Mouse (Mus musculus) forebrain, embryonic 10.5 days (tissue): Measurements from ENCODE around the gene Gse1. TPM values are rescaled to one million over a fixed set of nuclear protein-coding genes. Genes with fewer than 3 reads are reported as not detected.

Experiments used
- DNase-seq: peaks from one replicate; pipeline ENCODE4 v3.0.0-alpha.2; 2017; ENCODE audit warnings: low spot score; ENCODE audit errors: extremely low spot score
- H3K27ac ChIP-seq: fragments of 300-500 bp; sonication (generic); 2 replicates; pipeline ENCODE4 v1.5.1; 2016; ENCODE audit warnings: mild to moderate bottlenecking
- H3K27me3 ChIP-seq: fragments of 300-500 bp; sonication (generic); 2 replicates; pipeline ENCODE4 v1.6.1; 2016; ENCODE audit warnings: mild to moderate bottlenecking; ENCODE audit not compliant: poor library complexity, severe bottlenecking
- H3K36me3 ChIP-seq: fragments of 300-500 bp; sonication (generic); replicated peaks from 2 replicates; pipeline ENCODE4 v1.6.1; 2016; ENCODE audit warnings: mild to moderate bottlenecking, moderate library complexity
- H3K4me1 ChIP-seq: fragments of 300-500 bp; sonication (generic); 2 replicates; pipeline ENCODE4 v1.6.1; 2016
- H3K4me3 ChIP-seq: fragments of 300-500 bp; sonication (generic); 2 replicates; pipeline ENCODE4 v1.5.1; 2016; ENCODE audit warnings: mild to moderate bottlenecking, moderate library complexity
- H3K9me3 ChIP-seq: fragments of 300-500 bp; sonication (generic); 2 replicates; pipeline ENCODE4 v1.6.1; 2016; ENCODE audit warnings: mild to moderate bottlenecking, moderate library complexity
- WGBS: fragments of 180-500 bp; shearing (Covaris S2); methylation state at CpG from one replicate; pipeline ENCODE4 v1.1.7; 2016; 5-methylcytosine and 5-hydroxymethylcytosine counted together
- polyA plus RNA-seq: library from polyadenylated mRNA; unstranded; fragments of >200 nt; fragmentation: Nextera tagmentation; extraction: Ambion mirVana; gene quantifications from 2 replicates; pipeline ENCODE4 v1.2.1, GENCODE M21; 2016

Gene Gse1
- polyA plus RNA-seq, 1 experiment from 2014 or later = 12.0 TPM

DNA sequence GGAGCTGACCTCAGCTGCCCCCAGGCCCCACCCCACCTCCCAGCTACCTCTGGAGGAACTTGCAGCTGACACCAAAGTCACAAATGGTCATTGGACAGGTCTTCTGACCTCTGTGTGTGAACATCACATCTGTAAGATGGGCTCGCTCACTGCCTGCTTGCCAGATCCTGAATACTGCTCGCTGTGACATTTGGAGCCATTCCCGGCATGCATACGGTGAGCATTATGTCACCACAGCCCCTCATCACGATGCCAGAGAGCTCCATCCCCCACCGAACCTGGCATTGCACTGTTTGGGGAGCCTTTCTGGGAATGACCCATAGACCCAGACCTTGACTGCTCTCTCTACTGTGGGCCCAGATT, 185.4 kb downstream of the Gse1 start:
- Histone ChIP-seq H3K4me3 (no peak overlapping the region), H3K9me3 (no peaks in the 10 kb centered on the region), H3K27ac (peak overlapping the region; percentile 92), H3K4me1 (peaks cover 100% of the 10 kb centered on the region), H3K27me3 (peaks cover 88% of the 10 kb centered on the region), H3K36me3 (no peaks in the 10 kb centered on the region)
- WGBS = 81% methylated on average over 6 of the region's 6 CpGs
- DNase-seq = no peak

DNA sequence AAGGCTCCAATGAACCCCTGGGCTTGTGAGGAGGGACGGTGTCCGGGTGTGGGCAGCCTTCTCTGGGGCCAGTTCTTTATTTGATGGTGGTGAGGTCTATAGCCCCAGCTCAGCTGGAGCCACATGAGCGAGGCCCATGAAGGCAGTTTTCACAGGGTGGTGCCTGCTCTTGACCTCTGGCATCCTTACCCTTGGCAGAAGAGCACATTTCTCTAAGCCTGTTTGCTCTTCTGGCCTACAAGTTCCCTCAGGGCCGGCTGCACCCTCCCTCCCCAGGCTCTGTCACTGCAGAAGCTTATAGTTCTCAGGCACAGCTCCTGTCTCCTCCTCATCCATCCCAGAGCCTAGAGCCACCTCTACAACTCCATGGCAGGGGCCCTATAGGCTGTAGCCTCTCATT, 186.0 kb downstream of the Gse1 start:
- H3K4me3 ChIP-seq = no peak overlapping the region
- H3K27me3 ChIP-seq = peaks cover 88% of the 10 kb centered on the region
- 84% methylated on average over 4 of the region's 4 CpGs for whole genome bisulfite sequencing
- H3K27ac ChIP-seq = peak overlapping the region; percentile 92
- H3K4me1 ChIP-seq = peaks cover 100% of the 10 kb centered on the region
- H3K9me3 ChIP-seq = no peaks in the 10 kb centered on the region
- no peak for DNase-seq
- no peaks in the 10 kb centered on the region for H3K36me3 ChIP-seq

DNA sequence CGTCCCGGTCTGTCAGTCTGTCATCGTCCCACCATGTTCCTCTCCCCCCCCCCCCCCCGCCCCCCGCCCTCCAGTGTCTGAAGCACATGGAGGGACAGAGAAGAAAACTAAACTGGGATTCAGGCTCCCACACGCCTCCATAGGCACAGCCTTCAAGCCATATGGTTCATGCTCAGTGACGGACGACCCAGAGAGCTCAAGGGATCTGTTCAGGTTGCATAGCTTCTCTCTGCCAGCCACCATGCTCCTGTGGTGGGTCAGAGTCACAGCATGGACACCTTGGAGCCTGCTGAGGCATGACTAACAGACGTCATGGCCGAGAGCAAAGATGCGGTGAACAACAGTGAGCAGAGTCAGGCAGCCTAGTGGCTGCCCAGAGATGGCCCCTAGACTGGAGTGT, 187.2 kb downstream of the Gse1 start:
- Histone ChIP-seq H3K9me3 (no peaks in the 10 kb centered on the region), H3K27me3 (peaks cover 88% of the 10 kb centered on the region), H3K4me3 (no peak overlapping the region), H3K4me1 (peaks cover 100% of the 10 kb centered on the region), H3K27ac (peak overlapping the region; percentile 92), H3K36me3 (no peaks in the 10 kb centered on the region)
- 68% methylated on average over 10 of the region's 11 CpGs for WGBS
- no peak for DNase-seq

DNA sequence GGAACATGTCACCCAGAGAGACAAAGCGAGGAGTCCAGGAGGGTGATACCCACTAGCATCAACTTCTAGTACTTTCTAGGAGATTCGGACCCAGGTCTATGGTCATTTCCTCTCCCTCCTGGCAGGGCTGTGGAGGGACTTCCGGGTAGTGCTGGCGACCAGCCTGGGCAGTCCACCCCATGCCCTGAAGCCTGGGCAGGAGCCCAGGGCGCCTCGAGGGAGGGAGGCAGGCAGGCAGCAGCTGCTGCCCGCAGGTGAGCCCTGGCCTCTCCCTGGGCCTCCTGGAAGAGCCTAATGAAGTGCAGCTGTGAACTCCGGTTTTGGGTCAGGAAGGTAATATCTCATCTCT, 187.9 kb downstream of the Gse1 start:
- H3K36me3 ChIP-seq = no peaks in the 10 kb centered on the region
- 52% methylated on average over 8 of the region's 8 CpGs for WGBS
- no peaks in the 10 kb centered on the region for H3K9me3 ChIP-seq
- H3K27me3 ChIP-seq = peaks cover 88% of the 10 kb centered on the region
- peaks cover 100% of the 10 kb centered on the region for H3K4me1 ChIP-seq
- peak overlapping the region; percentile 92 for H3K27ac ChIP-seq
- no peak for DNase-seq
- peak overlapping the region; percentile 37 for H3K4me3 ChIP-seq

DNA sequence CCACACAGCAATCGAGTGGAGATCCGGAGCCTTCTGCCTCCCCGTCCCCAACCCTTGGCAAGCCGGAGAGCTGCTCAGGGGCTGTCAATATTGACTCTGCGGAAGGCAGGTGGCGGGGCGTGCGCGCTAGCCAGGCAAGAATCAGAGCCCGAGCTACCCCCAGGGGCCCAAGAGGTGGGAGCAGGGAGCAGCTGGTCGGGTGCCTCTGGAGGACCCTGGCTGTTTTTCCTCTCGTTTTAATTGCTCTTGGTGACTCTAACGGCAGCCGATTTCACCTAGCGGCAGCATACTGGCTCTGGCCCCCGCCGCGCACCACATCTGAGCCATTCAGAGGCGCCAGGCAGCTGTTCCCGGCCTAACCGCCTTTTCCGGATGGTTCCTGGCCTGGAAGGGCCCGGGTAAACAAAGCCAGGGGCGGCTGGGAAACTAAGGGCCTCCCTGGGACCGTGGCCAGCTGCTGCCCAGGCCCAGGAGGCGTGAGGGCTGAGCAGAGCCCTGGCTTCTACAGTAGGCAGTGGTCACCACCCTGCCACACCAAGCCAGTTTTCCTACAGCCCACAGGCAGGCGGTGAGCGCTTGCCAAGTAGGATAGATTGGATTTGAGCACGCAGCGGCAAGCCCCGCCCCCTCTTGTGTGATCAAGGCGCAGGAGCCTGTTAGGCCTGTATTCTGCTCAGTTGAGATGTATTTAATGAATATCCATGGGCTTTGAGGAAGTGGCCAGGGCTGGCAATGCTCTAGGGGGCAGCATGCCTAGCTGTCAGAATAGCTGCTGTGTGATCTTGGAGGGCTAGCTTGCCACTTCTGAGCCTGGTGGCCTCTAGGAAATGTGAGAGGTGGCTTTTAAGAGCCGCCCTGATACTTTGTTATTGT, 188.5 kb downstream of the Gse1 start:
- peaks cover 100% of the 10 kb centered on the region for H3K4me1 ChIP-seq
- no peaks in the 10 kb centered on the region for H3K36me3 ChIP-seq
- peaks cover 88% of the 10 kb centered on the region for H3K27me3 ChIP-seq
- H3K27ac ChIP-seq = peak overlapping the region; percentile 92
- H3K9me3 ChIP-seq = no peaks in the 10 kb centered on the region
- 5% methylated on average over 33 of the region's 33 CpGs for WGBS
- peak; percentile 81 for DNase-seq
- H3K4me3 ChIP-seq = peak overlapping the region; percentile 37

DNA sequence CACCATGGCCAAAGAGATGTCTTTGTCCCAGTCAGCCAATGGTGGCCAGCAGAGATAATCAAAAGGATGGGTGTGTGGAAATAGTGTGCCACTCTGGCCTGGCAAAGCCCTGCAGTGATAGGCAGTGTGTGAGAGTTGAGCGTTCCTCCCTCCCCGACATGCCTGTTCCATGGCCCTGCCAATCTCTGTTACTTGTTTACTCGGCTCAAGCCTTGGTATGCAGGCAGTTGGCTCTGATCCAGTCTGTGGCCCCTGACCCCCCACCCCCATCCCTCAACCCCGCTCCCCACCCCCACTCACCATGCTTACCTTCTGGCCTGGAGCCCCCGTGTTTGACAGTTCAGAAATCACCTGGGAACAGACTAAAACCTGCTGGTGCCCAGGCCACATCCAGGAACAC, 189.9 kb downstream of the Gse1 start:
- 74% methylated on average over 5 of the region's 5 CpGs for WGBS
- Histone ChIP-seq H3K9me3 (no peaks in the 10 kb centered on the region), H3K27me3 (peaks cover 84% of the 10 kb centered on the region), H3K36me3 (no peaks in the 10 kb centered on the region), H3K4me3 (no peak overlapping the region), H3K27ac (peak overlapping the region; percentile 92), H3K4me1 (peaks cover 100% of the 10 kb centered on the region)
- DNase-seq = no peak

DNA sequence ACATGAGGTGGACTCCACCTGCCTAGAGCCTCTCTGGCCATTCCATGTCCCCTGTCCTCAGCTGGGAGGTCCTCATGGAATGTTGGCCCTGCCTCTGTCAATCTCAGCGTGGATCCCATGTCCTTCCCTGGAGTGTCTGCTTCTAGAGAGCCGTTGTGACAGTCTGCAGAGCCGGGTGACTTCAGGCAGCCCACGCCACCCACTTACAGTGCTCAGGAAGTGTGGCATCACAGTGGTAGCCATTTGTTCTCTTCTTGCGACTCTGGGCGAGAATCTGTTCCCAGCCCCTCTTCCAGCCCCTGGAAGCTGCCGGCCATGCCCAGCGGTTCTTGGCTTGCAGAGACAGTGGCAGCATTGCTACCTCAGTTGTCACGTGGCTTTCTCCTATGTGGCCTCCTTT, 191.4 kb downstream of the Gse1 start:
- no peak for DNase-seq
- Histone ChIP-seq H3K27me3 (peaks cover 83% of the 10 kb centered on the region), H3K4me3 (no peak overlapping the region), H3K9me3 (no peaks in the 10 kb centered on the region), H3K4me1 (peaks cover 100% of the 10 kb centered on the region), H3K36me3 (no peaks in the 10 kb centered on the region), H3K27ac (peak overlapping the region; percentile 92)
- 79% methylated on average over 9 of the region's 9 CpGs for WGBS

DNA sequence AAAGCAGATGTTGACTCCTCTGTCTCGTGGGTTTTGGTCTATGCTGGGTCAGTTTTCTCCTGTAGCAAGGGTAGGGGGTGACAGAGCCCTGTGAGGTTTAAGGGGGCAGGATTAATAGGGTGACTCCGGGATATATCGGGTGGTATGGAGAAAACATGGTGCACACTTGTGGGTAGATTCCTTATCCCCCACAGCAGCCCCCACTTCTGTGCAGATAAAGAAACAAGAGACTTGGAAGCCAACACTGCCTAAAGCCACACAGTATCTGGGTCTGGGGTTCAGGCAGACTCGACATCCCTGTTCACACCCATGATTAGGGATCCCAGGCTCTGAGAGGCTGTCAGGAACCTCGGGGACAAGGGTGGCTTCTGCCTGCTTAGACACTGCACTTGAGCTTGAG, 192.0 kb downstream of the Gse1 start:
- H3K27ac ChIP-seq = peak overlapping the region; percentile 92
- peaks cover 100% of the 10 kb centered on the region for H3K4me1 ChIP-seq
- peaks cover 78% of the 10 kb centered on the region for H3K27me3 ChIP-seq
- no peak overlapping the region for H3K4me3 ChIP-seq
- no peaks in the 10 kb centered on the region for H3K36me3 ChIP-seq
- no peaks in the 10 kb centered on the region for H3K9me3 ChIP-seq
- 81% methylated on average over 5 of the region's 5 CpGs for WGBS
- DNase-seq = no peak

DNA sequence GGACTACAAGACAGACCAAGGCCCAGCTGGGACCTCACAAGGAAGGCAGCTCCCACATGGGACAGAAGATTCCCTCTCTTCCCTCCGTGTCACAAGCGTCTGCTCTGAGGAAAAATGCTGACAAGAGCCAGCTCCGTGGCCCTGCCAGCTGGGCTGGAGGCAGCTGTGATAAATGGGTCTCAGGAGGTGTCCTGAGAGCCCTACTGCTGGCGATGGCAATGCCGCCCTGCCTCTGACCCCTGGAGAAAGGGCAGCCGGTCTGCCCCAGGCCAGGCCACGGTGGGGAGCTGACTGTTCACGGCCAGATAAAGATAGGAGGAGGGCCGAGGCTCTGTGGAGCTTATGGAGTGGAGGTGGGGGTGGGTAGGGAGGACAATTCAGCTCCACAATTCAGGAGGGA, 193.4 kb downstream of the Gse1 start:
- no peak for DNase-seq
- Histone ChIP-seq H3K9me3 (no peaks in the 10 kb centered on the region), H3K27ac (peak overlapping the region; percentile 92), H3K4me1 (peaks cover 100% of the 10 kb centered on the region), H3K4me3 (no peak overlapping the region), H3K27me3 (peaks cover 68% of the 10 kb centered on the region), H3K36me3 (no peaks in the 10 kb centered on the region)
- WGBS = 7% methylated on average over 9 of the region's 9 CpGs

DNA sequence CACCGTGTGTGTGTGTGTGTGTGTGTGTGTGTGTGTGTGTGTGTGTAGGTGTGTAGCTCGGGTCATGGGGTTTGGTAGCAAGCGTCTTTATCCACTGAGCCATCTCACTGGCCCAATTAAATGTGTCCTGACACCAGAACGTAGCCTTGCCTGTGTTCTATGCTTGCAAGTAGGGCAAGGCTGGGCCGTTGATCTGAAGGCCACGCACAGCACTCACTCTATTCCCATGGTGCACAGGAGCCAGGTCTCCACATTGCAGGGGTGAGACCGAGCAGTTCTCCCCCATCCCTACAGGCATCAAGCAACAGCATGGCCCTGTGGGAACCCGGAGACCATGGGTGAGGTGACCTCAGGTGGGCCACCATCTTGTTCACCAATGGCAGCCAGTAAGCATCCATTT, 194.0 kb downstream of the Gse1 start:
- no peak for DNase-seq
- peak overlapping the region; percentile 92 for H3K27ac ChIP-seq
- WGBS = 86% methylated on average over 8 of the region's 8 CpGs
- peaks cover 68% of the 10 kb centered on the region for H3K27me3 ChIP-seq
- H3K9me3 ChIP-seq = no peaks in the 10 kb centered on the region
- no peaks in the 10 kb centered on the region for H3K36me3 ChIP-seq
- H3K4me3 ChIP-seq = no peak overlapping the region
- H3K4me1 ChIP-seq = peaks cover 100% of the 10 kb centered on the region

DNA sequence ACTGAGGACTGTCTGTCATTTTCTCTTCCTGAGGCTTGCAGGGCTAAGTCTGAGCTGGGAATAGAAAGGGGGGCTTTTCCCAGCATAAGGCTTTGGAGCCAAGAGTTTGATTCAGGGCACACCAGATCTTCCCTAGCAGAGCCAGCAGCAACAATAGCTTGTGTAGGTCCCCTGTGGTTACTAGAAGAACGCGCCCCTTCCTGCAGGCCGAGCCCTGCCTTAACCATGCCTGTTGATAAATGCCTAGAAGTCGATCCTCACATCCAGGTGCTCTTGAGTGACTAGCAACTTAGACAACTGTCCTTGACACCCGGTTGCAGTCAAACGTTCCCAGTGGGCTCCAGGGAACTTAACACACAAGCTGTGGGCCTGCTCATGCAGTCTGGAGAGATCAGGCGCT, 195.3 kb downstream of the Gse1 start:
- no peak overlapping the region for H3K4me3 ChIP-seq
- no peaks in the 10 kb centered on the region for H3K9me3 ChIP-seq
- peaks cover 60% of the 10 kb centered on the region for H3K27me3 ChIP-seq
- 29% methylated on average over 7 of the region's 7 CpGs for WGBS
- H3K4me1 ChIP-seq = peaks cover 100% of the 10 kb centered on the region
- peak overlapping the region; percentile 92 for H3K27ac ChIP-seq
- no peaks in the 10 kb centered on the region for H3K36me3 ChIP-seq
- no peak for DNase-seq

DNA sequence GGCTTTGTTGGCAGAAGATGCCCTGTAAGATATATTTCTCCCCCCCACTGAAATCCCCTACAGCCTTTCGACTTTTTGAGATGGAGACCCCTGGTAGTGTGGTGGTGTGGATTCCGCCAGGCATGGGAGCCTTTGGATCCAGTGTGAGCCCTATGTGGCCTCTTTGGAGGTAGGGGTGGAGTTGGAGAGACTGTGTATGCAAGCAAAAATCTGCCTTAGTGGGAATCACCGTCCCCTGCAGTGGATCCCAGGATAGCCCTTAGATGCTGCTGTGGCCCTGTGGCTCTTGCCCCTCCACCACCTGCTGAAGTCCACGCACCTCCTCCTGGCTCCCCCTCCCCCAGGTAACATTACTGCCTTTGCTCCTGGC, 196.6 kb downstream of the Gse1 start:
- Histone ChIP-seq H3K27ac (peak overlapping the region; percentile 92), H3K4me3 (peak overlapping the region; percentile 33), H3K27me3 (peaks cover 47% of the 10 kb centered on the region), H3K36me3 (no peaks in the 10 kb centered on the region), H3K4me1 (peaks cover 94% of the 10 kb centered on the region), H3K9me3 (no peaks in the 10 kb centered on the region)
- DNase-seq = no peak
- WGBS = 21% methylated on average over 4 of the region's 4 CpGs

DNA sequence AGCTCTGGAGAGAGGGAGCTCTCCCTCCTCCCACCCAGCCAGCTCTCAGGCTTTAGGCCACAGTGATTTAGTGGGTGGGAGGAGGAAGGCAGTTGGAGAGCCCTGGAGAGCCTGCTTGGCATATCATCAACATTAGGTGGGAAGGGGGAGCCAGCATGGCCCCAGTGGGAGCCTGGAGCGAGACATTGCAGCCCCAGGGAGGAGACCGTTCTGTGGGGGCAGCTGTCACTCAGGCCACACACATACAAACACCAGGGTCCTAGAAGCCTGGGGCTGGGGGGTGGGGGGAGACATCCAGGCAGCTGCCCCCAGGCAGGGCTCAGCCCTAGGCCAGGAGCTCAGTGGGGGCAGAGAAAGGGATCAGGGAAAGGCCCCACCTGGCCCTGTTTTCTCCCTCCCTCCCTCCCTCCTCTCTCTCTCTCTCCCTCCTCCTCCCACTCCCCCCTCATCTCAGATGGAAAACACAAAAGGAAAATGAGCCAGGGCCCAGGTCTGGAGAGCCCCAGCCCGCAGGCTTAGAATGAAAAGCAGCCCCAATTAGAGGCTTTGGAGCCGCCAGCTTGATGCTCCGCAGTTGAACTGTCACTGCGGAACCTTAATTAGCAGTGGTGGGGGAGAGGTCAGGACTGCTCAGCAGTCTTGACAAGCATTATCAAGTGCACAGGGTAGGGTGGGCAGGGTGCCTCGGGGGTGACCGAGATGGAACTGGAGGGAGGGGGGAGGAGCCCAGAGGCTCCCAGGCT, 197.1 kb downstream of the Gse1 start:
- H3K36me3 ChIP-seq = no peaks in the 10 kb centered on the region
- no peaks in the 10 kb centered on the region for H3K9me3 ChIP-seq
- WGBS = 4% methylated on average over 8 of the region's 8 CpGs
- H3K27me3 ChIP-seq = peaks cover 45% of the 10 kb centered on the region
- H3K4me1 ChIP-seq = peaks cover 92% of the 10 kb centered on the region
- DNase-seq = peak; percentile 80
- H3K27ac ChIP-seq = peak overlapping the region; percentile 92
- H3K4me3 ChIP-seq = peak overlapping the region; percentile 33
